Mouse (Mus musculus): ENCODE data around the gene Slc25a48. TPM values are rescaled to one million over a fixed set of nuclear protein-coding genes. Genes with fewer than 3 reads are reported as not detected.

The Slc25a48 gene
- polyA plus RNA-seq, 1 experiment from 2014 or later: 0.13 TPM

DNA sequence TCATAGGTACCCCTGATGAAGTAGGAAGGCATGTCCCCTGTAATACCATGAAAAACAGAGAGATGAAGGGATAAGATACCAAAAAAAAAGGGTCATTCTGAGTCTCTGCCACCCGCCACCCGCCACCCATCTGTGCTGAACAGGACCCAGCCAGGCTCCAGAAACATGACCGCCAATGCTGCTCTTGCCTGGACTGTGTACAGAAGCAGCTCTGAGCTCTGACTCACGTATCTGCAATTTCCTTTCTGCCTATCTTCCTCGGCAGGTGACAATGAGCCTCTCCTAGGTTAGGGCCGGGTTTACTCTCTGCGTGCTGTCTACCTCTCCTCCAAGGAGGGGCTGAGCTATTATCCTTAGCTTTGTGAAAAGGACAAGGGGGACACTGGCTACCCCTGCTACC lies 5.3 kb downstream of the Slc25a48 start:
- TF ChIP-seq EP300 (optimal IDR thresholded peaks at IDR 0.05): no peak
- TF ChIP-seq CTCF (IDR thresholded peaks at IDR 0.05; ENCODE audit: low read depth): no peak
- DNase-seq (ENCODE audit: low spot score) (no peak), ATAC-seq (ENCODE audit: low FRiP score, low TSS enrichment) (0 out of 2 replicates have a peak, but pooled peaks have one; percentile 33)
- no peak overlapping the region for H3K4me2 ChIP-seq (replicated peaks; ENCODE audit: low read depth)
- H3K27me3 ChIP-seq (ENCODE audit: control insufficient read depth, insufficient read depth, low read length): peaks cover 3% of the 10 kb centered on the region
- H3K9ac ChIP-seq (ENCODE audit: low read length): no peak overlapping the region
- H3K36me3 ChIP-seq (ENCODE audit: control insufficient read depth, insufficient read depth, low read length): no peaks in the 10 kb centered on the region
- WGBS: 52% methylated on average over 7 of the region's 7 CpGs
- H3K4me3 ChIP-seq (ENCODE audit: low read depth, low read length): no peak overlapping the region
- no peak overlapping the region for H3K27ac ChIP-seq (replicated peaks)
- no peaks in the 10 kb centered on the region for H3K4me1 ChIP-seq (replicated peaks; ENCODE audit: control insufficient read depth, insufficient read depth)
- H3K9me3 ChIP-seq (ENCODE audit: control insufficient read depth, low read length): no peaks in the 10 kb centered on the region

- Histone ChIP-seq H3K27me3 (ENCODE audit: control insufficient read depth, insufficient read depth, low read length) (peaks cover 3% of the 10 kb centered on the region; the same call in 1 of the 2 replicates), H3K9me3 (ENCODE audit: control insufficient read depth, low read length) (no peaks in the 10 kb centered on the region), H3K9ac (ENCODE audit: low read length) (no peak overlapping the region), H3K4me2 (replicated peaks; ENCODE audit: low read depth) (no peak overlapping the region), H3K4me1 (replicated peaks; ENCODE audit: control insufficient read depth, insufficient read depth) (no peaks in the 10 kb centered on the region), H3K4me3 (ENCODE audit: low read depth, low read length) (no peak overlapping the region), H3K36me3 (ENCODE audit: control insufficient read depth, insufficient read depth, low read length) (no peaks in the 10 kb centered on the region), H3K27ac (replicated peaks) (no peak overlapping the region)
- DNase-seq (ENCODE audit: low spot score) (no peak), ATAC-seq (ENCODE audit: low FRiP score, low TSS enrichment) (no peak)
- TF ChIP-seq CTCF (IDR thresholded peaks at IDR 0.05; ENCODE audit: low read depth) (no peak), EP300 (optimal IDR thresholded peaks at IDR 0.05) (no peak)
- WGBS: 90% methylated on average over 3 of the region's 3 CpGs
Observed at GRCm38 (mm10) chr13:56444112-56444511, 6.0 kb downstream of the Slc25a48 start.

DNA sequence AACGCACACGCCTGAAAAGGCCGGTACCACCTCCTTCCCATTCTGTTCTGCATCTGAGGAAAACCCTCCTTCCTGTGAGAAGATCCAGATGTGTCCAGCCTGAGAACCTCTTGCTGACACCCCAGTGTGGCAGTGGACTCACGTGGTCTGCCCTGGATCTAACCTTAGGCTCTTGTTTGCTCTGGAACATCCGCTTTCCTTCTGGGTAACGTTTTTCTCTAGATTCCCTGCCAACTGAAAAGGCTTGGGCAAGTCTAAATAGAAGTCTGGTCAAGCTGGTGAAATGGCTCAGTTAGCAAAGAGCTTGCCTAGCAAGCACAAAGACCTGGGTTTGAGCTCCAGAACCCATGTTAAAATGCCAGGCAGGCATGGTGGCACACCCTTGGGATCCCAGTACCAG lies 6.8 kb downstream of the Slc25a48 start:
- TF ChIP-seq EP300 (optimal IDR thresholded peaks at IDR 0.05) (no peak), CTCF (IDR thresholded peaks at IDR 0.05; ENCODE audit: low read depth) (no peak)
- 79% methylated on average over 6 of the region's 6 CpGs for WGBS
- Histone ChIP-seq H3K9ac (ENCODE audit: low read length) (no peak overlapping the region), H3K4me2 (replicated peaks; ENCODE audit: low read depth) (no peak overlapping the region), H3K36me3 (ENCODE audit: control insufficient read depth, insufficient read depth, low read length) (no peaks in the 10 kb centered on the region), H3K27ac (replicated peaks) (no peak overlapping the region), H3K27me3 (ENCODE audit: control insufficient read depth, insufficient read depth, low read length) (no peaks in the 10 kb centered on the region), H3K9me3 (ENCODE audit: control insufficient read depth, low read length) (no peaks in the 10 kb centered on the region), H3K4me1 (replicated peaks; ENCODE audit: control insufficient read depth, insufficient read depth) (no peaks in the 10 kb centered on the region), H3K4me3 (ENCODE audit: low read depth, low read length) (no peak overlapping the region)
- ATAC-seq (ENCODE audit: low FRiP score, low TSS enrichment) (no peak), DNase-seq (ENCODE audit: low spot score) (no peak)

DNA sequence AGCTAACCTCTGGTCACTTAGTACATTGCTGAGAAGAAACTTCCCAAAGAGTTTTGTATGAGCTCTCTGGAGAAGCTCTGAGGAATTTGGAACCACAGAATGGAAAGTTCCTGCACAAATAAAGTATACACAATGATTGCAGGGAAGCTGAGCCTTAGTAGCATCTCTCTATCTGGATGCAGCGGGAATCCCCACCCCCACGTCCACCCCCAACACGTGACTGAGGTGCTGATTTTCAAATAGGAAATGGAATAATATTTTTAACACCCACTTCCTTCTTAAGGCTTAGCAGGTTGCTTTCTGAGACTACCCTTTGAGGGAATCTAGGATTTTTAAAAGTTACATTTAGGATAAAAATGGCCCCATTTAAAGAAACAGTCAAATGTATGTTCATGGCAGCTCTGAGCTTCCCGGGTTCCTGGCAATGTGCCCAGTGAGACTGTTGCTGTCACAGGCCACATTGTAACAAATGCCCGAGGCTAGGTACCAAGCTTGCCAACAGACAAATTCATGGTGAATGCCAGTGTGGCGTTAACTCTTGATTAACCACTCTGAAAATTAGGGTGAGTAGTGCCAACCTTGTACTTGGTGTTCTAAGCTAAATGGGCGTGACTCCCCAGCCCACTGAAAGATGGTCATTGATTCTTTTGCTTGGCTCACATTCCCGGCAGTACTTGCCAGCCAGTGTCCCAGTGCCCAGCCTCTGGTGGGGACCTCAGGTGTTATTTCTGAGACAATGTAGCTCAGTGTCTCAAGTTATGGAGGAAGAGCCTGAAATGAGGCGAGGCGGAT lies 11.3 kb downstream of the Slc25a48 start:
- Histone ChIP-seq H3K9me3 (ENCODE audit: control insufficient read depth, low read length) (no peaks in the 10 kb centered on the region), H3K4me2 (replicated peaks; ENCODE audit: low read depth) (no peak overlapping the region), H3K4me3 (ENCODE audit: low read depth, low read length) (no peak overlapping the region), H3K27me3 (ENCODE audit: control insufficient read depth, insufficient read depth, low read length) (no peaks in the 10 kb centered on the region), H3K36me3 (ENCODE audit: control insufficient read depth, insufficient read depth, low read length) (no peaks in the 10 kb centered on the region), H3K4me1 (replicated peaks; ENCODE audit: control insufficient read depth, insufficient read depth) (no peaks in the 10 kb centered on the region), H3K27ac (replicated peaks) (no peak overlapping the region), H3K9ac (ENCODE audit: low read length) (no peak overlapping the region)
- no peak for DNase-seq (ENCODE audit: low spot score)
- TF ChIP-seq EP300 (optimal IDR thresholded peaks at IDR 0.05): no peak
- no peak for TF ChIP-seq CTCF (IDR thresholded peaks at IDR 0.05; ENCODE audit: low read depth)
- no peak for ATAC-seq (ENCODE audit: low FRiP score, low TSS enrichment)
- WGBS: 56% methylated on average over 10 of the region's 10 CpGs

DNA sequence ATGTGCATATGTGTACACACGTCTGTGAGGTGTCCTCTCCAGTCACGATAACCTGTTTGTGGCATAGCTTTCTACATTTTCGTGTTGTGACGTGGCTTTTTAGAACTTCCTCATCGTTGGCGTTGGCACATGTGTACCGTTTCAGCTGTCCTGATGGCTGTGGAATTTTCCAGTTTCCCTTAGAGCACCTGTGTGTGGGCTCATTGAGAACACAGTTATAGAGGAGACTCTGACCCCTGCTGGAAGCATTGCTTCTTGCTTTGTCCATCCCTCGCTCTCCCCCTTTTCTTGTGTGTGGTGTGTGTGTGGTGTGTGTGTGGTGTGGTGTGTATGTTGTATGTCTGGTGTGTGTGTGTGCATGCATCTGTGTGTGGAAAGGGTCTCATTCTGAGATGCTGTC lies 11.9 kb downstream of the Slc25a48 start:
- H3K27me3 ChIP-seq (ENCODE audit: control insufficient read depth, insufficient read depth, low read length): no peaks in the 10 kb centered on the region
- no peak for DNase-seq (ENCODE audit: low spot score)
- no peak overlapping the region for H3K9ac ChIP-seq (ENCODE audit: low read length)
- no peak overlapping the region for H3K4me2 ChIP-seq (replicated peaks; ENCODE audit: low read depth)
- no peak for ATAC-seq (ENCODE audit: low FRiP score, low TSS enrichment)
- no peak overlapping the region for H3K27ac ChIP-seq (replicated peaks)
- no peak overlapping the region for H3K4me3 ChIP-seq (ENCODE audit: low read depth, low read length)
- WGBS: 74% methylated on average over 8 of the region's 8 CpGs
- H3K4me1 ChIP-seq (replicated peaks; ENCODE audit: control insufficient read depth, insufficient read depth): no peaks in the 10 kb centered on the region
- H3K9me3 ChIP-seq (ENCODE audit: control insufficient read depth, low read length): no peaks in the 10 kb centered on the region
- H3K36me3 ChIP-seq (ENCODE audit: control insufficient read depth, insufficient read depth, low read length): no peaks in the 10 kb centered on the region
- TF ChIP-seq CTCF (IDR thresholded peaks at IDR 0.05; ENCODE audit: low read depth): no peak; the same call in 1 of the 2 replicates
- no peak for TF ChIP-seq EP300 (optimal IDR thresholded peaks at IDR 0.05)

DNA sequence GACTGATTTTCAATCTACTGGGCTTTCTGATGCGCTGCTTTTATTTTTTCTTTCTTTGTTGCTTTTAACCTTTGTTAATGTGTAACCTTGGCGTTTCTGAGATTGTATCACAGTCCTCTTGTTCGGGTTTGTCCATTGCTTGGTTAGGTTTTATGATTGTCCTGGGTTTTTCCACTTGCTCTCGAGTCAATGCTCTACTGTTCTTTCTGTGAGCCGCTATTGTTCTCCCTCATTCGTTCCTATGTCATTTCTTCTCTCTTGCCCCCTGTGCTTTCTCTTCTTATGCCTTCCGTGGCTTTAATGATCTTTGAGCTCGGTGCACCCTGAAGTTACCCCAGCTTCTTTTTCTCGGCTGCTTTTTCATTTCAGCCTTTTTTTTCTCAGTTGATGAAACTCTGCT lies 19.8 kb downstream of the Slc25a48 start:
- no peak for DNase-seq (ENCODE audit: low spot score)
- Histone ChIP-seq H3K9ac (ENCODE audit: low read length) (no peak overlapping the region), H3K4me1 (replicated peaks; ENCODE audit: control insufficient read depth, insufficient read depth) (no peaks in the 10 kb centered on the region), H3K36me3 (ENCODE audit: control insufficient read depth, insufficient read depth, low read length) (no peaks in the 10 kb centered on the region), H3K4me2 (replicated peaks; ENCODE audit: low read depth) (no peak overlapping the region), H3K27me3 (ENCODE audit: control insufficient read depth, insufficient read depth, low read length) (no peaks in the 10 kb centered on the region), H3K4me3 (ENCODE audit: low read depth, low read length) (no peak overlapping the region), H3K9me3 (ENCODE audit: control insufficient read depth, low read length) (no peaks in the 10 kb centered on the region), H3K27ac (replicated peaks) (no peak overlapping the region)
- 45% methylated on average over 9 of the region's 9 CpGs for WGBS
- no peak for ATAC-seq (ENCODE audit: low FRiP score, low TSS enrichment)
- TF ChIP-seq CTCF (IDR thresholded peaks at IDR 0.05; ENCODE audit: low read depth) (no peak), EP300 (optimal IDR thresholded peaks at IDR 0.05) (no peak)

All from stomach, postnatal 0 days (tissue).